Mouse (Mus musculus) mature B cell (primary cell): ENCODE measurements around the gene Smim12.

ENCODE experiments used
- in situ Hi-C: fragments of 300-500 bp; cut with MboI; formaldehyde crosslinking; loops from 2 replicates; pipeline ENCODE4 v1.14.3; 2019

Gene Smim12

DNA sequence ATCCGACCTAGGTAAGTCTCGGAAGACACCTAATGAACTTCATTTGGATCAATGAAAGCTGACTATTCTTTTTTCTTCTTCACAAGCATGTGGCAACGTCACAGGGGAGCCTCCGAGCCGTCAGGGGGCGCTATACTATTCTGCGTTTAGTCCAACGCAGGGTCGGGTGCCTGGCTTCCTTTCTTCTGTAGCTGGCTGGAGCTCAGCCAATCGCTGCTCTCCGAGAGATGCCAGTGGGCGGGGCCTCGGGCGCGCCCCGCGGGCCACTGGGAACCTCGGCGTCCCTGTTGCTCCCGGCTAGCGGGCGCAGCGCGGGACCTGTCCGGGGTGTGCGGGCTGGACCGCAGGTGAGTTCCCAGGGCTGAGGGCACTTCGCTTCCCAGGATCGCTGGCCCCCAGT lies at the start of gene Smim12:
TSS of gene Smim12 (plus strand) at position 233 of the 400 bp plus-strand sequence.
- in situ Hi-C loops = no loop called here

DNA sequence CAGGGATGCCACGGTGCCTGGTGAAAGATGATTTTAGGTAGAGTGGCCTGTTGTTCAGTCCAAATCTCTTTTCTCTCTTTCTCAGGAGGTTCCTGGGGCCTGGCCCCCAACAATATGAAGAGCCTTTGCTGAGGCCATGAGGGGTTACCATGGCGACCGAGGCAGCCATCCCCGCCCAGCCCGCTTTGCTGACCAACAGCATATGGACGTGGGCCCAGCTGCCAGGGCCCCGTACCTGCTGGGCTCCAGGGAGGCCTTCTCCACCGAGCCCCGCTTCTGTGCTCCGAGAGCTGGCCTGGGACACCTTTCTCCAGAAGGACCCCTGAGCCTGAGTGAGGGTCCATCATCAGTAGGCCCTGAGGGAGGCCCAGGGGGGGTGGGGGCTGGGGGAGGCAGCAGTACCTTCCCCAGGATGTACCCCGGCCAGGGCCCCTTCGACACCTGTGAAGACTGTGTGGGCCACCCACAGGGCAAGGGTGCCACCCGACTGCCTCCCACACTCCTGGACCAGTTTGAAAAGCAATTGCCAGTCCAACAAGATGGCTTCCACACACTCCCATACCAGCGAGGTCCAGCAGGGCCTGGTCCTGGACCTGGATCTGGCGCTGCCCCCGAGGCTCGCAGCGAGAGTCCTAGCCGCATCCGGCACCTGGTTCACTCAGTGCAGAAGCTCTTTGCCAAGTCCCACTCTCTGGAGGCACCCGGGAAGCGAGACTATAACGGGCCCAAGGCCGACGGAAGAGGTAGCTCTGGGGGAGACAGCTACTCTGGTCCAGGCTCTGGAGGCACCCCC lies 48.9 kb upstream of the Smim12 start:
- in situ Hi-C loops = no loop called here

DNA sequence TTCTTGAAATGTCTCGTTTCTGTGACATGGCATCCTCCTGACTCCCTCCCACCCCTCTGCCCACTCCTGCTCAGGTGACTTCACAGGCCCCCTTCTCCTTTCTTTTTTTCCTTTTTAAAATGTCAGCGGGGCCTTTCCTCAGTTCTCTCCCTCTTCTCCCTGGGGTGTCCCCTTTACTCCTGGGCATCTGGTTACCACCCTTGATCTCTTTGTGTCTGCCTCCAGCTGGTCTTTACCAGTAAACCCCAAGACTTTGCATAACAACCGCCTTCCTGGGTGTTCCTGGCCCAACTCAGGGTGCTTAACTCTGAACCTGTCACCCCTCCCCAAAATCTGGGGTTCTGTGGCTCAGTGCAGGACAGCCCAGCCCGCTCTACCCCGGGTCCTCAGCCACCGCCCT lies 45.0 kb upstream of the Smim12 start:
- in situ Hi-C loops = no loop called here

DNA sequence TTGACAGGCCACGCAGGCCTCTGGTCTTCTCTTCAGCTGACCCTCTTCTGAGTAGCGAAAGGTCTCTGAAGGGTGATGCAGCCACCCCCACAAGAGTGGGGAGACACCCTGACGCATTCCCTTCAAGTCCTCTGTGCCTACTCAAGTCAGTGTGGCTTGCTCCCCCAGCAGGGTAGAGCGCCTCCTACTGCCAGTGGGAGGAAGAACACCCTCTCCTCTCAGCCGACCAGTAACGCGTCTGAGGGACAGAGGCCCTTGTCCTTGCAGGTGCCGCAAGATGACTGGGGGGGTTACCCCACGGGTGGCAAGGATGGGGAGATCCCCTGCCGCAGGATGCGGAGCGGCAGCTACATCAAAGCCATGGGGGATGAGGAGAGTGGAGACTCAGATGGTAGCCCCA lies 44.2 kb upstream of the Smim12 start:
- in situ Hi-C loops = no loop called here

DNA sequence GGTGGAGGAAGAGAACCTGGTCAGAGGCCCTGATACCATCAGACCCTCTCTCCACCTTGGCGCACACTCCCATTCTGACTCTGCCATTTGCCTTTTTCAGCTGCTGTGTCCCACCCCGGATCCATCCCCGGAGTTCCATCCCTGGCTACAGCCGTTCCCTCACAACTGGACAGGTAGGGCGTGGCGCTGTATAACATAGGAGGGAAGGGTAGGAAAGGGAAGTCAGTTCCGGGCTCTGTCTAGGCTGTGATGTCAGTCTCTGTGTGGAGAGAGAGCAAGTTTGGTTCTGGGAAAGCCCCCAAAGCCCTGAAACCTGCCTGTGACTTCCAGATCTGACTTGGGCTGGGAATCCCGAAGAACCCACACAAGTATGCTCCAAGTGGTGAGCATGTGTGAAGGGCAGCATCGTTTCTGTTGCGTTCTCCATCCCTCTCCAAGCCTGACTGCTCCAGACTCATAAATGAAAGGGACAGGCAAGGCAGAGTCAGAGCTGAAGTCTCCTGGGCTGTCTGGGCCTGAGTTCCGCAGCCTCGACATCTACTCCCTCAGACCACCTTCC lies 43.3 kb upstream of the Smim12 start:
- in situ Hi-C loops = no loop called here

DNA sequence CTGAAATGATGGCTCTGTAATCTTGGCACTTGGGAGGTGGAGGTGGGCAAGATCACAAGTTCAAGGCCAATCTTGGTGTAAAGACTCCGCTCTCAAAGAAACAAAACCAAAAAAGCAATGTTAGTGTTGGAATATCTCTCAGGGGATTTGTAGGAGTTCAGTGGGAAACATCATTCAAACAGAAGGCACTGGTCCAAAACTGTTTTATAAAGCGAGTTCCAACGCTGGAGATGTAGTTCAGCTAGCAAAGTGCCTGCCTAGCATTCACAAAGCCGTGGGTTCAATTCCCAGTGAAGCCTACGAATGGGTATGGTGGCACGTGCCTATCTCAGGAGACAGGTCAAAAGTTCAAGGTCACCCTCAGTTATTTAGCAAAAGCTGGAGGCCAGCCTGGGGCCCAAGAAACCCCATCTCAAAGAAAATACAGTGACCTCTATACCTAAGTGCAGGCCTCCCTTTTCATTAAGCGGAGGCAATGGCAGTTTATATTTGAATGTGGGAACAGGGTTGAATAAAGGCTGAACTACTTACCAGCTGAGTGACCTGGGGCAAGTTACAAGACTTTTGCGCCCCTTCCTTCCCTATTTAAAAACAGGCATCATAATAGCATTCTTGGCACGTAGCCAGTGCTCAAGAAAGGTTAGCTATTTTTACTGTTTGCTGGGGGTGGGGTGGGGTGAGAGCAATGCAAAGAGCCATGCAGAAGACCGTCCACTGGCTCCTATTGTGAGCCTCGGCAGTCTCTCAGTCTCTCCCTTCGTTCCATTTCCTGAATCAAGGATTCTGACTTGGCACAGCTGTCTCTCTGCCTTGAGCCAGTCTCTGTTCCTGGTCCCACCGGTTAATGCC lies 42.6 kb upstream of the Smim12 start:
- in situ Hi-C loops = no loop called here

DNA sequence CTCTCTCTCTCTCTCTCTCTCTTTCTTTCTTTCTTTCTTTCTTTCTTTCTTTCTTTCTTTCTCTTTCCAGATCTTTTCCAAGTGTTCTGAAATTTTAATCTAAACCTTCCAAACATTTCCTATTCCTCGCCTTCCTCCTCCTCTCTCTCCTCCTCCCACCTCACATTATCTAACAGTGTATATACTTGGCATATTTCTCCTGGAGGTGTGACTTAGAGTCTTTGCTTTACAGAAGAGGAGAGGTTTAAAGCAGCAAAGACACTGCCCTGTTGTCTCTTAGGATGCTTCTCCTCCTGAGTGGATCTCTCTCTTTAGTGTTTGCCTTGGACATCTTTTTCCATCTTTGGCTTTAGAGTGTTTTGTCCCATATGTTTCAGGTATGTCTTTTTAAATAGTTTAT lies 40.5 kb upstream of the Smim12 start:
- in situ Hi-C loops = no loop called here

DNA sequence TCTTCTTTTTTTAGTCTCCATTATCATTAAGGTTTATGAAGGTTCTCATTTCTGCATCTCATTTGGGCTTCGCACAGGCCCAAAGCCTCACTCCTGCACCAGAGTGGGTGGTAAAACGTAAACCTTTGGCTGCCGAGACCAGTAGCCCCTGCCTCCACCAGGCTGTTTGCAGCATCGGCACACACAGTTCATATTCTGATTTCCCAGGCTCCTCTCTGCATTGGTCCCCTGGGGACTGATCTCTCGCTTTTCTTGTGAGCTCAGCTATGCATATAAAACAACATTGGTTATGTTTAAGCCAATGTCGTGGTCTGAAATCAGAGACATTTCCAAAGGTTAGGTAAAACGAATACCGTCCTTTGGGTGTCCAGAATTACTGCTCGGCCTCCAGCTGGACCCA lies 32.3 kb upstream of the Smim12 start:
- in situ Hi-C loops = no loop called here

DNA sequence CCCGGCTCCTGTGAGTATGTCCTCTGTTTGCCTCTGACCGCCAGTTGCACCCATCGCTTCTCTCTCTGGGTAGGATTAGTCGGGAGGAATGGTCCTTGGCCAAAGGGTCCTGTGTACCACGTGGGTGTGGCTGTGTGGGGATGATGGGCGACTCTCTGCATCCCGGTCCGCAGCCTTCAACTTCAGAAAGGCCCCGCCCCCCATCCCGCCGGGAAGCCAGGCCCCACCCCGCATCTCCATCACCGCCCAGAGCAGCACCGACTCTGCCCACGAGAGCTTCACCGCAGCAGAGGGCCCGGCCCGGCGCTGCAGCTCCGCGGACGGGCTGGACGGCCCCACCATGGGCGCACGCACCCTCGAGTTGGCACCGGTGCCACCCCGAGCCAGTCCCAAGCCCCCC lies 29.1 kb upstream of the Smim12 start:
- in situ Hi-C loops = no loop called here

DNA sequence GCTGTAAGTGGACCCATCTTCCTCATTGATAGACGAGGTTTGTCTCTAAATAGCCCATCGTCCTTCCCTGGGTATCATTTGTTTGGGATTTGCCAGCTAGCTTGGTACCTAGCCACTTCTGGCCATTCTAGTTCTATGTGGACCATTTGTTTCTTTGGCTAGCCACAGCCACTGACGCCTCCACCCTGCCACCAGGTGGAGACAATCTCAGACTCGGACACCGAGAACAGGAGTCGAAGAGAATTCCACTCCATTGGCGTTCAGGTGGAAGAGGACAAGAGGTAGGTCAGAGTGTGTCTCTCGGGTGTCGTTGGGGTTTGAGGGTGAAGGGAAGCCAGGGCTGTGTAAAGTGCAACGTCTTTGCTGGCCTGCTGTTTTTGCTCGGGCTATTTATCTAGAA lies 28.5 kb upstream of the Smim12 start:
- in situ Hi-C loops = no loop called here

DNA sequence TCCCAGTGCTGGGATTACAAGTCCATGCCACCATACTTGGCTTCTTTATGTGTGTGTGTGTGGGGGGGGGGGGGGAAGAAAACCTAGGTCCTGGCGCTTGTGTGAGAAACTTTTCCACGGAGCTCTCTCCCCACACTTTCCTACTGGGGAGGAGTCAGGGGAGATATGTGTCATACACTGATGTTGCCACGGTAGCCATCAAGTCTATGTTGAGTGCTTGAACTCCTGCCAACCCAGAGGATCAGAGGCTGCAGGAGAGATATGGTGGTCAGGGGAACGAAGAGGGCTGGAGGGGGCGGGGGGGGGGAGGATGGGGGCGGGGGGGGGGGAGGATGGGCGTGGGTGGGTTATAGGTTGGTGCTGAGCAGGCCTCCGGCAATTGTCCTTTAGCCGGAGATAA lies 27.8 kb upstream of the Smim12 start:
- in situ Hi-C loops = no loop called here

DNA sequence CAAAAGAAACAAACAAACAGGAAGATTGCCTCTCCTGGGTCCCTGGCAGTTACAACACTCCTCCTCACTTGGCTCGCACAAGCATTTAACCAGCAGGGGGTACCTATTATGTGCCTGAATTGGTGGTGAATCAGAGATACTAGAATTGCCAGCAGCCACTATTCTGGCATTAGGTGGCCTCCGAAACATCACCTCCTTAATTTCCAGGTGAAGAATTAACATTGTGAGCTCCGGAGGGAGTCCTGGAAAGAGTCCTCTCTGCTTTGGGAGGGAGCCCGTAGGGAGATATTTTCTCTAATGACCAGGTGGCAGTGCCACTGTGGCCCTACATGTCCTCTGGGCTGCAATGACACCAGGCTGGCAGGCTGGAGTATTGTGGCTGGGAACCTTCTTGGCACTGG lies 27.3 kb upstream of the Smim12 start:
- in situ Hi-C loops = no loop called here

DNA sequence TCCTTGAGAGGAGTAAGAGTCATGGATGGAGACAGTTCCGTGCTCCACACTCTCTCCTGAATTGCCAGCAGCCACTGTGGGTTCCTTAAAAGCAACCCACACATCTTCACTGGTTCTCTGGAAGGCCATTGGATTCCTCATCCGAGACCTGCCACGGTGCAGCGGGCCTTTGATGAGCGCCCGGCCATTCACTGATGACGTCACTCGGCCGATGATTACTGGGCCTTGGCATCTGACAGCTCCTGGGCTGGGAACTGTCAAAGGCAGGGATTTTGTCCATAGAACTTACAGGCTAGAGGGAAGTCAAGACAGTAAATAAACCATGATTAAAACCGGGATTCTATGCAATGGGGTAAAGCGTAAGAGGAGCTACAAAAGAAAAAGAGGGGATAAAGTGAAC lies 26.5 kb upstream of the Smim12 start:
- in situ Hi-C loops = no loop called here

DNA sequence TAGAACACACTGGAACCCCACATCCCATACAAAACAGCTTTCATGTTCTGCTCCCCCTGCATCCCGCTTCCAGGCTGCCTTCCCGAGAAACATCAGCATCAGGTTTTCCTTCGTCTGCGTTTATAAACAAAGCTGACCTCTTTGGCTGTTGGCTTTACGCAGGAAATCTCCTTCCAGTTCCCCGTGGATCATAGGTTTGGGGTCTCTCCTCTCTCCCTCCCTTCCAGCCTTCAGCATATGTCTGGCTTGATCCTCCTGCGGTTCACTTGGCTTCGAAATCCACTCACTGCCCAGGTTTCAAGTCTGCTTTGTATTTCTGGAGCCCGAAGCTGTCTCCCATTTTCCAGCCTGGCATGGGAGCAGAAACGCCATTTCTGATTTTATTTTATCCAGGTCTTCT lies 20.3 kb upstream of the Smim12 start:
- in situ Hi-C loops = no loop called here

DNA sequence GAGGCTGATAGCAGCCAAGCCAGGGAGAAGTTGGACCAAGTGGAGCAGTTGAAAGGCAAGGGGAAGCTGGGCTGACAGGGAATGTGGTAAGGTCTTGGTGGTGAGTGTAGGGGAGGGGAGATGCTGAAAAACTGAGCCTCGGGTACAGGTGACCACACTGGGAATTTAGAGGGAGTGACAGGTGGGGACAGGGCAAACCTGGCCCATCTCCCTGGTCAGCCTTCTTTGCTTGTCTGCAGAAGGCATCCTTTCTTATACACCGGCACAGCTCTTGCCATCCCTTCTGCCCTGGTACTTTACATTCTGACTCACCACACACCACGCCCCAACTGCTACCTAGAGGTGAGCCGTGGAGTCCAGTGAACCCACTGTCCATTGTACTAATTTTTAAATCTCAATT lies 19.8 kb upstream of the Smim12 start:
- in situ Hi-C loops = no loop called here

DNA sequence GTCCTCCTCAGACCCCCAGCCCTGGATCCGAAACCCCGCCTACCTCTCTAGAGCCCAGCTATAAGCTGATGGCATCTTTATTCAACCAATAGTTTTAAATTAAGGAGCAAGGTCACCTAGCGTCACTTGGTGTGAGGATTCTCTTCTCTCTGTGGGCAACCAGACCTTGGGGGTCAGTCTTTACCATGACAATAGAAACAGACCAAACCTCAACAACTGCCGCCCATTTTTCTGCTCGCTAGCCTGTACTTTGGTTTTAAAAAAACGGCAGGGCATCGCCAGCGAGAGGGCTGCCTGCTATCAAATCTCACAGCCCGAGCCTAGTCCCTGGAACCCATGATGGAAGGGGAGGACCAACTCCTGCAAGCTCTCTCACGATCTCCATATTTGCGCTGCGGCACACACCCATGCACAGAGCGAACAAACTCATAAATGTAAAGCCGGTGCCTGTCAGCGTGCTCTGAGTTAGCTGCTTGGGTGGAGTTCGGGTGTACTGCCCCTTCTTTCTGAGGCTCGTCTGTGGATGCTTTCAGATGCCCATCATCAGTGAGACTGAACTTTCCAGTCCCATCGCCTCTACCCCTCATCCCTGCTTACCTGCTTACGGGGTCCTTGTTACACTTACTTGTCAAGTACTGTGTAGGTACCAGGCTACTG lies 19.0 kb upstream of the Smim12 start:
- in situ Hi-C loops = no loop called here

DNA sequence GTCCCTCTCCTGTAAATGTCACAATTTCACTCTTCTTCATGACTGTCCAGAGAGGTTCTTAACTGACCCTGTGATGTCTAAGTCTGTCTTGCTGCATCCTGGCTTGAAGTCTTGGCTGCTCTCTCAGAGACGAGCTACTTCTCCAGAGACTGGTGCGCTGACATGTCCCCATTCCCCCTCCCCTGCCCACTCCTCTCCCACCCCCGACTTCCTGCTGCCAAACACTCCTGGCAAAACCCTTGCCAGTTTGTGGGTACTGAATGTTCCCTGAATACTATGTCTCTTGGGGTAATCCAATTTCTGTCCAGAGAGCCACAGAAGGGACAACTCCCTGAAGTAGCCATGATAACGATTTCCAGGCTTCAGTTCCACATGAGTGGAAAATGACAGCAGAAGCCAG lies 17.5 kb upstream of the Smim12 start:
- in situ Hi-C loops = no loop called here

DNA sequence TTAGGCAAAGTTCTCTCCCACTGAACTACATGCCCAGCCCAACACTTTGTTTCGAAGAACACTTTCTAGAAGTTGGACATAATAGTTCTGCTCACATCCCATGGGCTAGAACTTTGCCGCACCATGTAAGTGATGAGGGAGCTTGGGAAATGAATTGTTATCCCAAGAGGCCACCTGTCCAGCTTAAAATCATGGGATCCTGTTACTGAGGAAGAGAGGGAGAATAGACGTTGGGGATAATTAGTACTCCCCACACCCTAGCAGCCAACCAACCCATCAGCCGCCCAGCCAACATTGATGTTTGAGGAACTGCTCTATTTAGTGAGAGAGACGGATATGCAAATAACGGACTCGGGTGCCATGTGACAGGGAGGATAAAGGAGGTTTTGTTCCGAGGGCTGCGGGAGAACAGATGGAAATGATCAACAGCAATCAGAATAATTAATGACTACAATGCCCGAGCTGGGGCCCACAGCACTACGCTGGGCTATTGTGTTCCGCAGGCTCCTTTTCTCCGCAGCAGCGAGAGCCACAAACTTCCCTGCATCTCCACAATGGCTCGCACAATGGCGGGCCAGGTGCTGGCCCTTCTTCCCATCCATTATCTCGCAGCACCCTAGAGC lies 16.4 kb upstream of the Smim12 start:
- in situ Hi-C loops = no loop called here

DNA sequence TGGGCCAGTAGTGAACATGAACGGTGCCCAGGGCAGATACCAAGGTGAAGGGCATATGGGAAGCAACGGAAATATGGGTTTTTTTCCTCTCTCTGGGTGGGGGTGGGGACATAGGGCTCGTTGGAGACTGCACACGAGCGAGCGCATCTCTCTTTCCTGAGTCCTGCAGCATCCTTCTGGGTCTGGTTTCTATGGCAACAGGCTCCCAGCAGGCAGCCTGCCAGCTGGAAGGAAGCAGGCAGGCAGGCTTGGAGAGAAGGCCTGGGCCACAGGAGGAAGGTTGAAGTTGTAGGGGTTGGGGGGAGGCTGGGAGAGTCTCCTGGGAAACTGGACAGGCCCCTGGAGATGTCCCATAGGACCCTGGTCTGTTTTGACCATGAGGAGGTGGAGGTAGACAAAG lies 11.6 kb upstream of the Smim12 start:
- in situ Hi-C loops = no loop called here

DNA sequence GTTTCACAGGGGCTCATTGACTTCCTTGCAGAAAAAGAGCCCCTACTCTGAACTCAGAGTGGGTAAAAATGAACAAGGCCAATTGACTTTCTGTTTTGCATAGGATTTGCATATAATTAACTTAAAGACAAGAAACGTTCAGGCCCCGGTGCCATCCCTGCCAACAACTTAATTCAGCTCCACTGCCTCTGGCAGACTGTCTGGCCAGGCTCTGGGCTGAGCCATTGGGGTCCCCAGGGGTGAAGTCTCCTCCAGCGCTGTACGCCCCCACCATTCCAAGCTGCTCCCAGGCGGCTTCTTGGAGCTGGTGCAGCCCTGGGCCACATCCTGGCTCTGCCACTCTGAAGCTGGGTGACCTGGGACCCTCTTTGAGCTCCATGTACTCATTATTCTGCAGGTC lies 11.0 kb upstream of the Smim12 start:
- in situ Hi-C loops = no loop called here

DNA sequence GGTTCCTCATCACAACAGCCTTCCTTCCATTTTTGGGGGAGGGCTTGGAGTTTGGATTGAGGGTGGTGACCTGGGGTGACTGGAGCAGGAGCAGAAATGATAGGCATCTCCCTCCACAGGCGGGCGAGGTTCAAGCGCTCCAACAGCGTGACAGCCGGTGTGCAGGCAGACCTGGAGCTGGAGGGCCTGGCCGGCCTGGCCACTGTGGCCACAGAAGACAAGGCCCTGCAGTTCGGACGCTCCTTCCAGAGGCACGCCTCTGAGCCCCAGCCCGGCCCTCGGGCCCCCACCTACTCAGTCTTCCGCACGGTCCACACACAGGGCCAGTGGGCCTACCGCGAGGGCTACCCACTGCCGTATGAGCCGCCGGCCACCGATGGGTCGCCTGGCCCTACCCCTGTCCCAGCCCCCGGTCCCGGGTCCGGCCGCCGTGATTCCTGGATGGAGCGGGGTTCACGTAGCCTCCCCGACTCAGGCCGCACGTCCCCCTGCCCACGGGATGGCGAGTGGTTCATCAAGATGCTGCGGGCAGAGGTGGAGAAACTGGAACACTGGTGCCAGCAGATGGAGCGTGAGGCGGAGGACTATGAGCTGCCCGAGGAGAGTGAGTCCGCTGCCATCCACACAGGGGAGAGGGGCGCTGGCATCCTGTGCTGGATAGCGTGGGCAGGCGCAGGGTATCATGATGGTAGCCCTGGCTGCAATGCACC lies 10.0 kb upstream of the Smim12 start:
- in situ Hi-C loops = no loop called here
